Mouse (Mus musculus) left cerebral cortex, adult 6 months (tissue): ENCODE measurements around the gene Agt. TPM values are rescaled to one million over a fixed set of nuclear protein-coding genes. Genes with fewer than 3 reads are reported as not detected.

ENCODE experiments used
- long read RNA-seq, 2 experiments: library from polyadenylated mRNA; unstranded; transcript quantifications; one replicate each; pipeline ENCODE4 v2.0.0; 2019 to 2020
- polyA plus RNA-seq: library from polyadenylated mRNA; unstranded; fragments of <200 nt; fragmentation: Nextera tagmentation; gene quantifications from 2 replicates; pipeline ENCODE4 v1.2.3, GENCODE M21; 2021

The Agt gene
- 8.5 and 15.3 TPM in 2 replicates for polyA plus RNA-seq
- long read RNA-seq, experiment 1, transcript Agt-201 (5 exons, 1,891 nt) = major isoform, 82 of 90 reads
- long read RNA-seq, experiment 1, partial matches to known transcripts = 4 of 90 reads
- long read RNA-seq, experiment 1, other reads (novel, unspliced or antisense) = 4 of 90 reads
- long read RNA-seq, experiment 2, transcript Agt-201 (5 exons, 1,891 nt) = major isoform, 10 of 17 reads
- long read RNA-seq, experiment 2, partial matches to known transcripts = 6 of 17 reads
- long read RNA-seq, experiment 2, other reads (novel, unspliced or antisense) = 1 of 17 reads

GRCm38 (mm10) chr8:124569593-124569992 lies at the start of gene Agt:
Gene Agt, minus strand, starts transcription at chr8:124569706.

DNA sequence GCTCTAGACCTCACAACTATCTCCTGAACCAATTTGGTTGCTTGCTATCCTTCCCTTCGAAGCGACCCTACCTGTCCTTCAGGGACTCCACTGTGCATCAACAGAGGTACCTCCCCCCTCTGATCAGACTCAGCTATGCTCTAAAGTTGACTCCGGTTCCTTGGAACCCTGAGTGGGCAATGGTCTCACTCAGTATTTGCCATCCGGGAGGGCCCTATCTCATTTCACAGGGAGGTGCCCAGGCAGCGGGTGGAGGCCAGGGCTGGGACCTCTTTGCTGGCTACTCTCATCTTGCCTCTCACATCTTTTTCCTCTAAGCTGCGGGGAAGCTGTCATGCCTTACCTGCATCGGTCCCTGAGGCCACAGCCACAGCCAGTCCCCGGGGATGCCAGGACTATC lies 6.3 kb upstream of the Agt start, which contains the start of gene Capn9:
Capn9 (plus strand) TSS at position 301 of the 400 bp plus-strand sequence.

DNA sequence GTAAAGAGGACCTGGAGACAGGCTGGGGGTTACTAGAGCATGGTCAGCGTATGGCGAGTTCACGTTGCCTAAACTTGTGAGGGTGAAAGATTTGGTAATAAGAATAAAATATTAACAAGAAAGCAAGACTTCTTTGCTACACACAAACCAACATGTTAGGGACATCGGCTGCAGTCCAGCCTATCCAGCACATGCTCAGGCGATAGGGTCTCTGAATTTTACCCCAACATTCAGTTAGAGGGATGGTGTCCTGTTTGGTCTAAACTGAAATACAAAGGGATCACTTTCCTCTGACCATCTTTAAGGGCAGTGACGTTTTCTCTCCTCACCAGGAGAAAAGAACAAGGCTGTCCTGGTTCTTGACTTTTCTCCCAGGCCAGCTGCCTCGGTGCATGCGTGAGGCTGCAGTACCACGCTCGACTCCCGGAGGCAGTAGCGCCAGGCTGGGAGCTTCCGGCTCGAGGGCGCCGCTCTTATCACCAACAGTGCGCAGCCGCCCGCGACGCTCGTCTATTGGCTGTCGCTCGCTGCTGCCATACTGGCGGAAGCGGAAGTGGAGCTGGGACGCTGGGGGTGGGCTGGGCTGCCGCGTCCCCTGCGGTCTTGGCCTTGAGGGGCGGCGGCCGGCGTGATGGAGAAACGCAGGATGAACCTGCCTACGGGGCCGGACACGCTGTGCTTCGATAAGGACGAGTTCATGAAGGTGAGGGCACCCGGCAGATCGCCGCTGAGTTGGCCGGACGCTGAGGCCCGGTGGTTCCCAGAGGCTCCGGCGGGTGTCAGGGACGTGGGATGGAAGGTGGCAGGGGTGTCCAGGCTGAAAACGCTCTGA lies 49.0 kb downstream of the Agt start, which contains the start of gene Cog2:
Cog2 (plus strand) TSS at position 519 of the 832 bp plus-strand sequence.

Other genes starting within 250 kb of the Agt start
- 30.7 and 46.2 TPM in 2 replicates for gene Pgbd5, start 130.0 kb downstream of the Agt start, polyA plus RNA-seq
- 20.9 and 23.6 TPM in 2 replicates for gene Cog2, start 48.9 kb downstream of the Agt start, polyA plus RNA-seq
- 0.11 and 0.19 TPM in 2 replicates for gene Capn9, start 6.4 kb upstream of the Agt start, polyA plus RNA-seq
- gene 2310022B05Rik, start 93.7 kb upstream of the Agt start, polyA plus RNA-seq = 10.1 and 23.4 TPM in 2 replicates
- gene Ttc13, start 152.3 kb upstream of the Agt start, polyA plus RNA-seq = 11.5 and 11.7 TPM in 2 replicates
- gene Arv1, start 152.4 kb upstream of the Agt start, polyA plus RNA-seq = 8.2 and 9.9 TPM in 2 replicates
- gene Fam89a, start 182.1 kb upstream of the Agt start, polyA plus RNA-seq = 0.44 and 3.3 TPM in 2 replicates
- 0.38 and 0.77 TPM in 2 replicates for gene Trim67, start 223.4 kb upstream of the Agt start, polyA plus RNA-seq